Mouse (Mus musculus): ENCODE measurements around the gene Pbld1. TPM values are rescaled to one million over a fixed set of nuclear protein-coding genes. Genes with fewer than 3 reads are reported as not detected.

The Pbld1 gene
- polyA plus RNA-seq, 1 experiment from 2014 or later: 1.9 TPM

DNA sequence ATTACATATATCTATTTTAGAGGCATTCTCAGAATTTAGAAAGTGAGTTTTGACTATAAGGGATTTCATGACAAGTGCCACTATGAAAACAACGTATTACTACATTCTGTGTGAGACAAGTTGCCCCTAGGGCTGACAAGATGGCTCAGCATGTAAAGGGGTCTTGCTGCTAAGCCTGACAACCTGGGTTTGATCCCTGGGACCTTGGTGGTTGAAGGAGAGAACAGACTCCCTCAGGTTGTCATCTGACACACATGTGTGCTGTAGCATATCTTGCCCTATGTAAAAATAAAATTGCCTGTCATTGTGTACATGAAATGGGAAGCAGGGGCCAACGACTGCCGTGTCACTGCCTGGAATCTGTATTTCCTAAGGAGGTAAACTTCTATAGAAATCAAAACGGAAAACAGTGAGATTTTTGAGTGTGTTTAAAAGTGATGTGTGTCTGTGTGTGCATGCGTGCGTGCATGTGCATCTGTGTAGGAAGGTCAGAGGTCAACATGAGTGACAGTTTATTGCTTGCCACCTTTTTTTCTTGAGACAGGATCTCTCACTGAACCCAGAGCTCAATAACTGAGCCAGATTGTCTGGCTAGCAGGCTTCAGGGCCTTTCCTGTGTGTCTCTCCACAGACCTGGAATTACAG, 53.9 kb downstream of the Pbld1 start:
- no peaks in the 10 kb centered on the region for H3K9me3 ChIP-seq (replicated peaks)
- peak; percentile 14 for DNase-seq (ENCODE audit: low spot score)
- no peak overlapping the region for H3K4me3 ChIP-seq
- WGBS: 84% methylated on average over 6 of the region's 6 CpGs
- H3K36me3 ChIP-seq: no peaks in the 10 kb centered on the region
- no peaks in the 10 kb centered on the region for H3K4me1 ChIP-seq
- no peak overlapping the region for H3K27ac ChIP-seq
- no peaks in the 10 kb centered on the region for H3K27me3 ChIP-seq (ENCODE audit: low read depth, poor library complexity, severe bottlenecking)

DNA sequence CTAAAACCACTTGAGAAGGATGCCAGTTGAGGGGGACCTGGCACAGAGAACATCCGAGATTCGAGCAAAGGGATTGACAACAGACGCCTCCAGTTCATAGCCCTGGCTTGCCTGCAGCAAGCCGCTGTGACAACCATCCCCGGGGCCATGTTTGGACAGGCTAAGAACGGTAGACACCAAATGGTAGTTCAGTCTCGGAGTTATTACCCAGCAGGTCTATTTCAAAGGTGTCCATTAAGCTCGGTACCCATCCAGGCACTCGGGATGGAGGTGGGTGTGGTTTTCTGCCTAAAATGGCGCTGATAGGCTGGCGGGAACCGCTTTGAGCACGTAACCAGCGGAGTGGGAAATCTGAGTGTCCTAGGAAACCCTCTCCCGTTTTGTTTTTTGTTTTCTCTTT, 55.9 kb downstream of the Pbld1 start:
- Histone ChIP-seq H3K27me3 (ENCODE audit: low read depth, poor library complexity, severe bottlenecking) (no peaks in the 10 kb centered on the region), H3K4me1 (no peaks in the 10 kb centered on the region), H3K4me3 (no peak overlapping the region), H3K9me3 (replicated peaks) (no peaks in the 10 kb centered on the region), H3K36me3 (no peaks in the 10 kb centered on the region), H3K27ac (no peak overlapping the region)
- WGBS: 84% methylated on average over 15 of the region's 15 CpGs
- DNase-seq (ENCODE audit: low spot score): peak; percentile 17

DNA sequence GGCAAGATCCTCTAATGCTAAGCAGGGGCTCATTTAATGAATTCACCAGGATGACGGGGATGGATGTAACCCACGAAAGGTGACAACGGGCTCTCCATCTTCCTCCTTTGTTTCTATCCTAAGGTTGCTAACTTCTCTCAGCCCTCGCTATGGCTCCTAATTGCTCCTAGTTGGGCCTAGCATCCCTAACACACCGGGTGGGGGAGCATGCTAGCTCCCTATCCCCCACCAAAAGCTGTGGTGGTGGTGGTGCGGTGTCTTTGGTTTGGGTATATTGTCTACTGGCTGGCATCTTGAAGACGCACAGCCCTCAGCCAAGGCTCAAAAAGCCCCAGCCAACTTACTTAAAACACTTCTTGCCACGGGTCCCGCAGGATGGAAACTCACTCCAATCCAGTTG, 56.4 kb downstream of the Pbld1 start:
- WGBS: 93% methylated on average over 9 of the region's 9 CpGs
- H3K9me3 ChIP-seq (replicated peaks): no peaks in the 10 kb centered on the region
- no peaks in the 10 kb centered on the region for H3K4me1 ChIP-seq
- DNase-seq (ENCODE audit: low spot score): peak; percentile 18
- no peak overlapping the region for H3K27ac ChIP-seq
- no peaks in the 10 kb centered on the region for H3K36me3 ChIP-seq
- H3K27me3 ChIP-seq (ENCODE audit: low read depth, poor library complexity, severe bottlenecking): no peaks in the 10 kb centered on the region
- no peak overlapping the region for H3K4me3 ChIP-seq

DNA sequence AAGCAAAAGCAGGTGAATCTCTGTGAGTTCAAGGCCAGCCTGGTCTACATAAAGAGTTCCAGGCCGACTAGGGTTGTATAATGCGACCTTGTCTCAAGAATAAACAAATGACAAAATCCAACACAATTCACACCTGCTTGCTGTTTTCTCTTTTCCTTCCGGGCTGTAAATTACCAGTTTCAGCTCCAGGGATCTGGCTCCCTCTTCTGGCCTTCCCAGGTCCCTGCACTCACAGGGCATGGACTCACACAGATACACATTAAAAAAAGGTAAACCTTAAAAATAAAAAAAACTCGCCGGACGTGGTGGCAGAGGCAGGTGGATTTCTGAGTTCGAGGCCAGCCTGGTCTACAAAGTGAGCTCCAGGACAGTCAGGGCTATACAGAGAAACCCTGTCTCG, 57.6 kb downstream of the Pbld1 start:
- Histone ChIP-seq H3K9me3 (replicated peaks) (no peaks in the 10 kb centered on the region), H3K27ac (no peak overlapping the region), H3K4me3 (no peak overlapping the region), H3K36me3 (no peaks in the 10 kb centered on the region), H3K27me3 (ENCODE audit: low read depth, poor library complexity, severe bottlenecking) (no peaks in the 10 kb centered on the region), H3K4me1 (no peaks in the 10 kb centered on the region)
- WGBS: 92% methylated on average over 8 of the region's 8 CpGs
- peak; percentile 23 for DNase-seq (ENCODE audit: low spot score)

DNA sequence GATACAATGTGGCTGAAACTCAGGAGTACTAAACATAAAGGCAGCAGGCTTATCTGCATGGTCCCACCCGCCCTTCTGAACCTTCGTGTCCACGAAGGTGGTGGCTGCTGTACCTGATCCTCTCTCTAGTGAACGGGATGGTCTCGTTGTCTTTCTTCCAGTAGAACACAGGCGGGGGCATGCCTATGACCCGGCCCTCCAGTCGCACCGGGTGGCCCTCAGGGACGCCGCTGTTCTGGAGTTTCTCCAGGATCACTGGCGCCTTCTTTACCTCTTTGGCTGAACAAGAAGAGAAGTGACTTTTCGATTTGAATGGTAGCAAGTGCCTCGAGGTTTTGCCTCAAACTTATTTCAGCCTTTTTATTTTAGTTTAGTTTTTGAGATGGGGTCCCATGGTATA, 60.0 kb downstream of the Pbld1 start:
- no peaks in the 10 kb centered on the region for H3K4me1 ChIP-seq
- no peak overlapping the region for H3K4me3 ChIP-seq
- H3K27ac ChIP-seq: no peak overlapping the region
- no peaks in the 10 kb centered on the region for H3K9me3 ChIP-seq (replicated peaks)
- WGBS: 82% methylated on average over 14 of the region's 14 CpGs
- no peaks in the 10 kb centered on the region for H3K36me3 ChIP-seq
- H3K27me3 ChIP-seq (ENCODE audit: low read depth, poor library complexity, severe bottlenecking): no peaks in the 10 kb centered on the region
- peak; percentile 12 for DNase-seq (ENCODE audit: low spot score)

GRCm38 (mm10) chr10:63121961-63122360, 62.0 kb downstream of the Pbld1 start:
- Histone ChIP-seq H3K9me3 (replicated peaks) (no peaks in the 10 kb centered on the region), H3K4me3 (no peak overlapping the region), H3K27me3 (ENCODE audit: low read depth, poor library complexity, severe bottlenecking) (no peaks in the 10 kb centered on the region), H3K4me1 (no peaks in the 10 kb centered on the region), H3K36me3 (no peaks in the 10 kb centered on the region), H3K27ac (no peak overlapping the region)
- WGBS: 89% methylated on average over 14 of the region's 14 CpGs
- peak; percentile 21 for DNase-seq (ENCODE audit: low spot score)

GRCm38 (mm10) chr10:63122516-63122915, 62.6 kb downstream of the Pbld1 start:
- Histone ChIP-seq H3K27me3 (ENCODE audit: low read depth, poor library complexity, severe bottlenecking) (no peaks in the 10 kb centered on the region), H3K4me1 (no peaks in the 10 kb centered on the region), H3K27ac (no peak overlapping the region), H3K9me3 (replicated peaks) (no peaks in the 10 kb centered on the region), H3K36me3 (no peaks in the 10 kb centered on the region), H3K4me3 (no peak overlapping the region)
- DNase-seq (ENCODE audit: low spot score): peak; percentile 33
- WGBS: 34% methylated on average over 8 of the region's 8 CpGs

DNA sequence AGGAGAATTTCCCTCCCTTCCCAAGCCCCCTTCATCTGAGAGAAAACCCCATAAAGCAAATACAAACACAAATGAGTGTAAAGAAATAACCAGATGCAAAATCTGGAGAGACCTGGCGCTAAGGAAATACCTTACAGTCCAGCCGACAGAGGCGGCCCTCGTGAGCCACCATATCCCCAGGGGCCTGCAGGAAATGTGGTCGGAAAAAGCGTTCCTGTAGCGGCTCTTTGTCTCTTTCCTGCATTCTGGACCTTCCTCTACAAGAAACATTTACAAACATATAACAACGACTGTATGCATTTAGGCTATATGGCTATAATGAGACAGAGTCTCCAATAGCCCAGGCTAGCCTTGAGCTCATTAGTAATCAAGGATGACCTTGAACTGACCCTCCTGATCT, 63.2 kb downstream of the Pbld1 start:
- WGBS: 89% methylated on average over 8 of the region's 8 CpGs
- H3K4me1 ChIP-seq: no peaks in the 10 kb centered on the region
- no peak overlapping the region for H3K4me3 ChIP-seq
- peak; percentile 15 for DNase-seq (ENCODE audit: low spot score)
- H3K27ac ChIP-seq: no peak overlapping the region
- H3K27me3 ChIP-seq (ENCODE audit: low read depth, poor library complexity, severe bottlenecking): no peaks in the 10 kb centered on the region
- H3K36me3 ChIP-seq: no peaks in the 10 kb centered on the region
- H3K9me3 ChIP-seq (replicated peaks): no peaks in the 10 kb centered on the region

GRCm38 (mm10) chr10:63124016-63124415, 64.1 kb downstream of the Pbld1 start:
- H3K9me3 ChIP-seq (replicated peaks): no peaks in the 10 kb centered on the region
- H3K36me3 ChIP-seq: no peaks in the 10 kb centered on the region
- WGBS: 95% methylated on average over 10 of the region's 10 CpGs
- H3K27ac ChIP-seq: no peak overlapping the region
- peak; percentile 22 for DNase-seq (ENCODE audit: low spot score)
- H3K4me1 ChIP-seq: no peaks in the 10 kb centered on the region
- H3K27me3 ChIP-seq (ENCODE audit: low read depth, poor library complexity, severe bottlenecking): no peaks in the 10 kb centered on the region
- no peak overlapping the region for H3K4me3 ChIP-seq

DNA sequence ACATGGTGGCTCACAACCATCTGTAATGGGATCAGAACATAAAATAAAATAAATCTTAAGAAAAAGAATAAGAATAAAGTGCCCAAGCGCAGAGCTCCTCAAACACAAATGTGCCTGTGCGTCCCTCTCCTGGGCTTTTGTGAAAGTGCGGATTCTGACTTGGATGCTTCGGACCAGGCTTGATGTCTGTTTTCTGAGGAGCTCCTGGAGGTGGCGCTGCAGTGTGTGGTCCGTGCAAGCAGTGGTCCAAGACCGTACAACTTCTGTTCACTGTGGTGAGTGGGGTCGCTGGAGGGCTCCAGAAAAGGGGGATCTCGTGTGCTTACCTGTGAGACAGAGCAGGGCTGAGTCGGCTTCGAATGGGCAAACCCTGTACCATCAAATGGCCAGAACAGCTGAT, 65.4 kb downstream of the Pbld1 start:
- H3K27ac ChIP-seq: no peak overlapping the region
- H3K9me3 ChIP-seq (replicated peaks): no peaks in the 10 kb centered on the region
- 46% methylated on average over 11 of the region's 11 CpGs for WGBS
- H3K36me3 ChIP-seq: no peaks in the 10 kb centered on the region
- DNase-seq (ENCODE audit: low spot score): peak; percentile 32
- H3K4me3 ChIP-seq: no peak overlapping the region
- H3K4me1 ChIP-seq: no peaks in the 10 kb centered on the region
- no peaks in the 10 kb centered on the region for H3K27me3 ChIP-seq (ENCODE audit: low read depth, poor library complexity, severe bottlenecking)

DNA sequence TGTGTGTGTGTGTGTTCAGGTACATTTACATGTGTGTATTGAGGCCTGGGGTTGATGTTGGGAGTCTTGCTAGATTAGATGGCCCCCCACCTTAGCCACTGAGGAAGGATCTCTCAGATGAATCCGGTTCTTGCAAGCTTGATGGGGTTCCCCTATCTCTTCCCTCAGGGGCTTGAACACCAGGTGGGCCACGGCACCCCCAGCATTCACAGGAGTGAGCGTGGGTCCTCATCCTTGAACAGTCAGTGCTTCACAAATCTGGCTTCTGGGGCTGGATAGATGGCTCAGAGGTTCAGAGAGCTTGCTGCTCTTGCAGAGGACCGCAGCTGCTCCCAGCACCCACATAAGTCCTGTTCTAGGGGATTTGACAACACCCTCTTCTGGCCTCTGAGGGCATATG, 66.2 kb downstream of the Pbld1 start:
- no peaks in the 10 kb centered on the region for H3K36me3 ChIP-seq
- DNase-seq (ENCODE audit: low spot score): peak; percentile 25
- H3K4me1 ChIP-seq: no peaks in the 10 kb centered on the region
- no peaks in the 10 kb centered on the region for H3K9me3 ChIP-seq (replicated peaks)
- no peaks in the 10 kb centered on the region for H3K27me3 ChIP-seq (ENCODE audit: low read depth, poor library complexity, severe bottlenecking)
- no peak overlapping the region for H3K4me3 ChIP-seq
- WGBS: 85% methylated on average over 4 of the region's 4 CpGs
- H3K27ac ChIP-seq: no peak overlapping the region

GRCm38 (mm10) chr10:63127156-63127555, 67.2 kb downstream of the Pbld1 start:
- Histone ChIP-seq H3K27ac (no peak overlapping the region), H3K27me3 (ENCODE audit: low read depth, poor library complexity, severe bottlenecking) (no peaks in the 10 kb centered on the region), H3K9me3 (replicated peaks) (no peaks in the 10 kb centered on the region), H3K36me3 (no peaks in the 10 kb centered on the region), H3K4me3 (no peak overlapping the region), H3K4me1 (no peaks in the 10 kb centered on the region)
- DNase-seq (ENCODE audit: low spot score): peak; percentile 25
- 91% methylated on average over 6 of the region's 6 CpGs for WGBS
